Mouse (Mus musculus) left cerebral cortex, postnatal 25 days (tissue): ENCODE measurements around the gene Foxa2. TPM values are rescaled to one million over a fixed set of nuclear protein-coding genes. Genes with fewer than 3 reads are reported as not detected.

Experiments used
- DNase-seq, 2 experiments: peaks; one replicate each; pipeline ENCODE4 v3.0.0; 2022; ENCODE audit warnings: low spot score in 2 of 2, mixed read lengths in 1 of 2
- intact Hi-C: fragments of 180-260 bp; cut with DNase I; formaldehyde crosslinking; loops from one replicate; pipeline ENCODE4 v1.15.1; 2025
- total RNA-seq, 2 experiments: library from RNA; stranded (reverse); gene quantifications; 2 replicates each; pipeline ENCODE4 v1.2.3; 2021

The Foxa2 gene
- not detected for total RNA-seq

DNA sequence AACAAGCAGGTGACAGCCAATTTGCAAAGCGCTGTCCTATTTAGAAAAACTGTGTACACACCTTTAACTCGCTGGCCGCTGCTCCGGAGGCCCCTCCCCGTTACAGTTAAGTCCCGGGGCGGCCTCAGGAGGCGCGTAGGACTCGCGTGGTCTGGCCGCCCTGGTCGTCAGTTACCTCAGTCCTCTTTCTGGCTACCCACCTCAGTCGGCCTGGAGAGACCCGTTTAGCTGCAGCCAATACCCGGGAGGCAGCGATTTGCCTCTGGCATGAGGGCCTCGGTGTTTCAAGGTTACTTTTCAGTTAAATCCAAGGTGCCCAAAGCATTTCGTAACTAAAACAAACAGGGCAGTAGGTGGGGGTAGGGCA lies at the start of gene Foxa2:
Foxa2 (minus strand) TSS at position 171 of the 367 bp plus-strand sequence.
- DNase-seq, result no peak
- intact Hi-C loops, result loop anchor here (5.0 kb wide), 1 partner anchor 199 kb away; no protein-coding TSS in a partner anchor

- intact Hi-C loops, result no loop called here
- no peak for DNase-seq
Measured at GRCm38 (mm10) chr2:148092089-148092488, 45.3 kb upstream of the Foxa2 start.

DNA sequence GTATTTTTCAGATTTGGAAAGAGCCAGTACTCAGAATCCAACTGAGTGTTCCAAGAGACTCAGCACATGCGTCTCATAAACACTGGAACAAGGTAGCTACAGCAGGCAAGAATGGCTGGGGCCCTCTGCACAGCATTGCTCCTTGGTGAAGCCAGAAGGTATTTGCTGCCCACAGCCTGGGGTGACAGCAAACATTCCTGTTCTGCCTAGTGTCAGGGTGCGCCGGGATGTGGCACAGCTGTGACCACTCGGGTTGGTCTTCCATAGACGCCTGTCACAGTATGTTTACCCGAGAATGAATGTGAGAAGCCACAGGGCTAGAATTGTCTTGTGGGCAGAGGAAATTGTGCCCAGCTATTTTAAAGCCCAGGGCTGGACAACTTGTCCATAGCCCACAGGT lies 44.9 kb upstream of the Foxa2 start:
- no peak for DNase-seq
- intact Hi-C loops, result no loop called here

GRCm38 (mm10) chr2:148090071-148090470 lies 43.3 kb upstream of the Foxa2 start:
- no peak for DNase-seq
- intact Hi-C loops, result no loop called here

DNA sequence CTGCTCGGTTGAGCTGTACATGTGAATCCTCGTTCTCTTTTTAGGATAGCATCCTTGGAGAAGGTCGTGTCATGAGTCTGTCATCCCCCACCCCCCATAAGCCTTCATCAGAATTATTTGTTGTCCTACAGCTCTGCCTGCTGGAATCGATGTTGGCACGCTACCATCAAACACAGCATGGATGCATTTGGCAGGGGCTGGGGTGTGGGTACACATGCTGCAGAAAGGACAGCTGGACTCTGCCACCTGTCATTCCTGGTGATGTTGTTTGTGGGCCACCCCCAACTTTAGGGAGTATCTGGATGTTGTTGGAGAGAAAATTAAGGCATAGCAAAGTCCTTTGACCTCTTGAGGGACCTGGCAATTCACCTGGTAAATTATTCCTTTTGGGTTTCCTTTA lies 38.8 kb upstream of the Foxa2 start:
- no peak for DNase-seq
- intact Hi-C loops, result no loop called here

DNA sequence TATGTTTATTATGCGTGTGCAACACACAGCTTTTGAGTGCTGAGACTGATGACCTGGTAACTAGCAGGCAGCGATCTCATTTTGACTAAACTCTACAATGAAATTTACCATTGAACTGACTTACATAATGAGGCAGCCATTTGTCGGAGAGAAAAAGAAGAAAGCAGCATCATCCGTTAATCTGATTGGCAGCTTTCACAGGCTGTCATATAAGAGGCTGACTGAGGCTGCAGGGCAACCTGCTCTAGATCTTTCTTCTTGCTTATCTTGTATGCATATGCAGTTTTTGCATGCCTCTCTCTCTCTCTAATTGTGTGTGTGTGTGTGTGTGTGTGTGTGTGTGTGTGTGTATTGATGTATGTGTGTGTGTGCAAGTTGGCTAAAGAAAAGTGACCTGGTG lies 38.4 kb upstream of the Foxa2 start:
- intact Hi-C loops, result no loop called here
- DNase-seq, result no peak

GRCm38 (mm10) chr2:148082283-148082682 lies 35.5 kb upstream of the Foxa2 start:
- DNase-seq, result peak; percentile 11 to 26
- intact Hi-C loops, result no loop called here

DNA sequence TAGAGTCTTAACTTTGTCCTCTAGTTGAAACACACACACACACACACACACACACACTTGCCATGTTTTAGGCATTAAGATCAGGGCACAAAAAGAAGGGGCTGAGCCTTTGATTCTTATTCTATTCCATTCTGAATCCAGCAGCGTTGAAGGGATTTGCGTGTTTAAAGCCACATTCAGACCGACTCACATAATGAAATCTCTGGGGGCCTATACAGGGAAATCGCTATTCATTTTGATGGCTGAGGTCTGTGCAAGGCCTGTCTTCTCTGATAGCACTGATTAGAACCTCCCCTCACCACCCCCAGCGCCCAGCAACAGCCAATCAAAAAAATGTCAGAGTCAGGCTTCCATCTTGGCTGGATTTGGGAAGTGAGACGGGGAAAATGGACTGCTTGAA lies 13.9 kb upstream of the Foxa2 start:
- intact Hi-C loops, result no loop called here
- no peak for DNase-seq

DNA sequence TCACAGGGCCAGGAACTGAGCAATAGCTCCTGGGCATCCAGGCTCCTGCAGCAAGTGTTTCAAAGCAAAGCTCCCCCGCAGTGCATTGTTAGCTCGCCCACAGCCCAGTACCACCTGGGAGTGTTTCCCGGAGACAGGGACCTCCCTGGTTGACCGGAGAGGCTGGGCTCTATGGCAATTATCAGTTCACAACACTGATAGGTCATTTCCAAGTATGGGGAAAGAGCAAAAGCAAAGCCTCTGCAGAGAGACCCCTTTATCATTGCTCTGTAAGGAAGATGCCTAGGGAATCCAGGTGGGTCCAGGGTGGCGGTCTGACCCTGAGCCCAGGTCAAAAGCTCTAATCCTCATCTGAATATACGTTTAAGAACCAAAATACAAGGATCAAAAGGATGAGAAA lies 6.6 kb upstream of the Foxa2 start:
- intact Hi-C loops, result no loop called here
- no peak for DNase-seq

GRCm38 (mm10) chr2:148048484-148049129 lies 1.8 kb upstream of the Foxa2 start:
- no peak for DNase-seq
- intact Hi-C loops, result loop anchor here (2.0 to 5.0 kb wide), 2 partner anchors 201 to 240 kb away; no protein-coding TSS in a partner anchor

DNA sequence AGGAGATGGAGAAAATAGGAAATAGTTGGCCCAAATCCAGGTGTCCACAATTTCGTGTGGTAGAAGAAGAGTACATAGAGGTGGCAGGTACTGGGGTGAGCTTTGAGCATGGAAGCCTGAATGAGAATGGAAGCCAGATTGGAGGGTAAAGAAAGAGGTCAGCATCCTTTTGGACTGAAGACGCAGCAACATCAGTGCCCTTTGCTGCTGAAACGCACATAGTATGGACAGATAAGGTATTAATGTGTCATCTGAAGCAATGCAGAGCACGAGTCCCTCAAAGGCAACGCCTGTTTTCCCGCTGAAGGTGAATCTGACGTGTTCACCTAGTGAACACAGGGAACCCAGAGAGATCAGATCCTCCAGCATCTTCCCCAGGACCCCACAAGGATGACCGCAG lies 842 bp upstream of the Foxa2 start:
- intact Hi-C loops, result loop anchor here (2.0 to 5.0 kb wide), 2 partner anchors 200 to 239 kb away; no protein-coding TSS in a partner anchor
- DNase-seq, result no peak

GRCm38 (mm10) chr2:148045937-148046798 lies 601 bp downstream of the Foxa2 start:
- DNase-seq, result no peak
- intact Hi-C loops, result loop anchor here (5.0 kb wide), 1 partner anchor 199 kb away; no protein-coding TSS in a partner anchor

DNA sequence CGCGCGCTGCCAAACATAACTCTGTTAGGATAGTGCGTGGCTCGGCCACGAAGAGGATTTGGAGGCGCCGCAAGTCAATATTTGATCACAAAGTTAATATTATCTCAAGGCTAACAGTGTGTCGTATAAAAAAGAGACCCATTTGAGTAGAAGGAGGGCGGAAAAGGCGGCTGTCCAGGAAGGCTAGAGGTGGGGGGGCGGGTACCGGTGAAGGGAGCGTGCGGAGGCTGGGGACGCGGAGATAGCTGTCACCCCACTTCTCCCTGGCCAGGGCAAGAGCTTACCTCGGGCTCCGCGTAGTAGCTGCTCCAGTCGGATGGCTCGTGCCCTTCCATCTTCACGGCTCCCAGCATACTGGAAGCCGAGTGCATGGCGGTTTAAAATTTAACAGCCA lies 1.2 kb downstream of the Foxa2 start:
- no peak for DNase-seq
- intact Hi-C loops, result loop anchor here (5.0 kb wide), 1 partner anchor 198 kb away; no protein-coding TSS in a partner anchor

DNA sequence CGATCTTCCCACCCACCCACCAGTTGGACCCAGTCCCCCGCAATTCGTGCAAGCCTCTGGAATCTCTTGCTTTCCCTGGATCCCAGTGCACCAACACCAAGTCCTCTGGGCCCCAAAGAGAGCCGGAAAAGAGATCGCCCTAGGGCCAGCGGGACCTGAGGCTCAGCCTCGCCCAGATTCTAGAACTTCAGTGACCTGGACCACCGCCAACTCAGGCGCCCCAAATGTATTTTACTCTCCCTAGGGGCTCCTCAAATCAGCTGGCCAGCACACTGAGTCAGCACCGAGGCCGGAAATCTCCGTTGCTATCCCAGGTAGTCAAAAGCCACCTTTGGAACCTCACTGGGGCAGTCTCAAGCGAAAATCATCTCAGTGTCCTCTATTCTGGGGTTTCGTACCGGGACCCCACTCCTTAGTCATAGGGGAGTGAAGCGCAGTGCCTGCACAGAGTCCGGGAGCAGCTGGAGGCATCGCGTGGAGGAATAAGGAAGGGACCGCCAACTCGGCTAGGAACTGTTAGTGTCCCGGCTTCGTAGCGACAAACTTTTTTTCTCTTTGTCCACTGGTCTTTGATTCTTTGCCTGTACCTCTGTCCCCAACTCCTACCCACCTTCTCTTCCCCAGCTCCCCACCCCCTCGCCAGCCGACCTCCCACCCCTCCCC lies 1.8 kb downstream of the Foxa2 start:
- intact Hi-C loops, result loop anchor here (5.0 kb wide), 1 partner anchor 198 kb away; no protein-coding TSS in a partner anchor
- DNase-seq, result no peak

DNA sequence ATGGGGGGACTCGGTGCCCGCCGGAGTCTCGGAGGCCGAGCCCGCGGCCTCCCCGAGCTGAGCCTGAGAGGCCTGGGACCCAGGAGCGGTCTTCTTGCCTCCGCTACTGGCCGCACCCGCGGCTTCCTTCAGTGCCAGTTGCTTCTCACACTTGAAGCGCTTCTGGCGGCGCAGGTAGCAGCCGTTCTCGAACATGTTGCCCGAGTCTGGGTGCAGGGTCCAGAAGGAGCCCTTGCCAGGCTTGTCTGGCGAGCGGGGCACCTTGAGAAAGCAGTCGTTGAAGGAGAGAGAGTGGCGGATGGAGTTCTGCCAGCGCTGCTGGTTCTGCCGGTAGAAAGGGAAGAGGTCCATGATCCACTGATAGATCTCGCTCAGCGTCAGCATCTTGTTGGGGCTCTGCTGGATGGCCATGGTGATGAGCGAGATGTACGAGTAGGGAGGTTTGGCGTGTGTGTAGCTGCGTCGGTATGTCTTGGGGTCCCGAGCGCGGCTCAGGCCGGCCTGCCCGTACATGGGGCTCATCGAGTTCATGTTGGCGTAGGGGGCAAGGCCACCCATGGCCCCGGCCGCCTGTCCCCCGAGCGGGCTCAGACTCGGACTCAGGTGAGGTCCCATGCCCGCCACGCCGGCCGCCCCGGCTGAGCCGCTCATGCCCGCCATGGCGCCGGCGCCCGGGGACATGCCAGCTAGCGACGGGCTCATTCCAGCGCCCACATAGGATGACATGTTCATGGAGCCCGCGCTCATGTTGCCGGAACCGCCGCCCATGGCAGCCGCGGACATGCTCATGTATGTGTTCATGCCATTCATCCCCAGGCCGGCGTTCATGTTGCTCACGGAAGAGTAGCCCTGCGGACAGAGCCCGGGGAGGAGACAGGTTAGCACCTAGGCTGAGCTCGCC lies 2.5 kb downstream of the Foxa2 start:
- DNase-seq, result no peak
- intact Hi-C loops, result no loop called here

GRCm38 (mm10) chr2:148043271-148043975 lies 3.3 kb downstream of the Foxa2 start:
- DNase-seq, result no peak
- intact Hi-C loops, result no loop called here

- no peak for DNase-seq
- intact Hi-C loops, result no loop called here
Measured at GRCm38 (mm10) chr2:148042126-148042640, 4.6 kb downstream of the Foxa2 start.

GRCm38 (mm10) chr2:148041381-148041780 lies 5.4 kb downstream of the Foxa2 start:
- intact Hi-C loops, result loop anchor here (2.0 kb wide), 1 partner anchor 669 kb away; no protein-coding TSS in a partner anchor
- no peak for DNase-seq
